Mouse (Mus musculus) erythroblast, embryonic 14.5 days (primary cell): ENCODE results near the gene Slc9b2.

ENCODE experiments used
- GATA1 ChIP-seq: IDR thresholded peaks from 2 replicates; pipeline ENCODE4 v1.6.1; 2012; ENCODE audit warnings: low read length, inconsistent platforms, mixed read lengths
- TAL1 ChIP-seq: IDR thresholded peaks from 3 replicates; pipeline ENCODE4 v1.6.1; 2012; ENCODE audit warnings: low read length, inconsistent platforms, mixed read lengths

DNA sequence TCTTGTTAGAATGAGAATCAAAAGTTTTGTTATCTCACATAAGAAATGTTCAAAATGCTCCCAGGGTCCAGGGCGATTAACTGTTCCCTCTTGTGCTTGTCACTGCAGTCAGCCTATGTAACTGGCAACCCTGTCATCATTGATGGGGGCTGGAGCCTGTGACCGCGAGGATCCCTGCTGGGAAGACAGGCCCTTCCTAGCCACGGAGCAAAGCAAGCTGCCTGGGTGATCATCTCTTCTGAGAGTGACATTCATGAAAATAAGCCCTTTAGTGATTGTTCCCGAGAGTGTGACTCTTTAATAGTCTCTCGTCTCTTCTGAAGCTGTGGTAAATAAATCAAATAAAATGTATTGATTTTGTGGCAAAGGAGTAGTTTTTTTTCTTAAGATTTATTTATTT lies 3.4 kb upstream of the Slc9b2 start:
- TF ChIP-seq TAL1 = no peak
- TF ChIP-seq GATA1 = no peak
